Mouse (Mus musculus) C2C12 (cell line): ENCODE data around the gene Smarcd2.

Experiments used
- CTCF ChIP-seq: IDR thresholded peaks from one replicate; pipeline ENCODE4 v1.5.1; 2011; ENCODE audit not compliant: control insufficient read depth, insufficient read depth, insufficient read length
- MAX ChIP-seq: IDR thresholded peaks from one replicate; pipeline ENCODE4 v1.6.1; 2011; ENCODE audit warnings: mild to moderate bottlenecking, control low read depth
- MYOG ChIP-seq: IDR thresholded peaks from one replicate; pipeline ENCODE4 v1.6.1; 2011; ENCODE audit not compliant: control insufficient read depth, insufficient read length; ENCODE audit errors: extremely low read depth
- USF1 ChIP-seq: IDR thresholded peaks from one replicate; pipeline ENCODE4 v1.6.1; 2011; ENCODE audit warnings: low read depth, mild to moderate bottlenecking, control low read depth, moderate library complexity

DNA sequence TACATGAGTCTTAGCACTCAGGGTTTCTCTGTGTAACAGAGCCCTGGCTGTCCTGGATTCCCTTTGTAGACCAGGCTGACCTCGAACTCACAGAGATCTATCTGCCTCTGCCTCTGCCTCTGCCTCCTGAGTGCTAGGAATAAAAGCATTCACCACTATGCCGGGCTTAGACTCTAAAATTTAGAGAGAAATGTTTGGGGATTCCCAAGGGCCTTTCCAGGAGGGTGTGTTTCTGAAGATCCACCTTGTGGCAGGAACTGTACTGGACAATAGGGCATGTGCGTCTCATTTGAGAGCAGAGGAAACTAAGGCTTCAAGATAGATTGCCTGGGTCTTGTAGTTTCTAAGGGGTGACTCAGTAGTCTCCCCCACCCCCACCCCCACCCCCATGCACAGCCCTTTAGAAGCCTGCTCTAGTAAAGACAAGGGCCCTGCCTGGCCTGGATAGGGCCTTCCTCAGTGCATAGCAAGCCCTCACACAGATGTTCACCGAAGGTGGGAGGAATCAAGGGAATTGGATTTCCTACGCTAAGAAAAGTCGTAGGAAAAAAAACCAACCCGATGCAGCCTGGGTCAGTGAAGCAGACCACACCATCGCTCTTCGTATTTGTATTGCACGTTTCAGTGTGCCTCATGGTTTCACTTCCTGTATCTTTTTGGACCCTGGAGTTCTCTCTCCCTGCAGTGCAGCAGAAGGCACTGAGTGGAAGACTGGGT is 32.7 kb upstream of the Smarcd2 start:
- TF ChIP-seq CTCF (no peak), MAX (no peak), USF1 (no peak), MYOG (no peak)
